Mouse (Mus musculus): ENCODE measurements at regions not wholly inside any gene's neighbourhood (a gene's known extent, or its start where the extent isn't known, plus 50 kb on each side); places are given as distances from the start of the nearest gene placed in this dataset.

- DNase-seq (ENCODE audit: low spot score) = no peak
- Histone ChIP-seq H3K4me2 (replicated peaks; ENCODE audit: low read depth) (no peak overlapping the region), H3K9me3 (ENCODE audit: control insufficient read depth, low read length) (no peaks in the 10 kb centered on the region), H3K36me3 (ENCODE audit: control insufficient read depth, insufficient read depth, low read length) (no peaks in the 10 kb centered on the region), H3K27me3 (ENCODE audit: control insufficient read depth, insufficient read depth, low read length) (no peaks in the 10 kb centered on the region), H3K4me1 (replicated peaks; ENCODE audit: control insufficient read depth, insufficient read depth) (no peaks in the 10 kb centered on the region), H3K4me3 (ENCODE audit: low read depth, low read length) (no peak overlapping the region), H3K9ac (ENCODE audit: low read length) (no peak overlapping the region), H3K27ac (replicated peaks) (no peak overlapping the region)
- no peak; the same call in 1 of the 2 replicates for ATAC-seq (ENCODE audit: low FRiP score, low TSS enrichment)
- no peak for TF ChIP-seq EP300 (optimal IDR thresholded peaks at IDR 0.05)
- no peak for TF ChIP-seq CTCF (IDR thresholded peaks at IDR 0.05; ENCODE audit: low read depth)
- 77% methylated on average over 15 of the region's 15 CpGs for WGBS
Observed at GRCm38 (mm10) chr2:33974737-33975422, 87.1 kb upstream of the Mvb12b start.

GRCm38 (mm10) chr2:33974031-33974430 lies 86.3 kb upstream of the Mvb12b start:
- 91% methylated on average over 3 of the region's 3 CpGs for WGBS
- no peaks in the 10 kb centered on the region for H3K27me3 ChIP-seq (ENCODE audit: control insufficient read depth, insufficient read depth, low read length)
- no peaks in the 10 kb centered on the region for H3K9me3 ChIP-seq (ENCODE audit: control insufficient read depth, low read length)
- no peak for TF ChIP-seq EP300 (optimal IDR thresholded peaks at IDR 0.05)
- no peak for TF ChIP-seq CTCF (IDR thresholded peaks at IDR 0.05; ENCODE audit: low read depth)
- H3K4me1 ChIP-seq (replicated peaks; ENCODE audit: control insufficient read depth, insufficient read depth) = no peaks in the 10 kb centered on the region
- no peak for ATAC-seq (ENCODE audit: low FRiP score, low TSS enrichment)
- no peak overlapping the region for H3K4me2 ChIP-seq (replicated peaks; ENCODE audit: low read depth)
- no peak overlapping the region for H3K27ac ChIP-seq (replicated peaks)
- no peak for DNase-seq (ENCODE audit: low spot score)
- H3K9ac ChIP-seq (ENCODE audit: low read length) = no peak overlapping the region
- H3K4me3 ChIP-seq (ENCODE audit: low read depth, low read length) = no peak overlapping the region
- no peaks in the 10 kb centered on the region for H3K36me3 ChIP-seq (ENCODE audit: control insufficient read depth, insufficient read depth, low read length)

- Histone ChIP-seq H3K4me3 (ENCODE audit: low read depth, low read length) (no peak overlapping the region), H3K9me3 (ENCODE audit: control insufficient read depth, low read length) (no peaks in the 10 kb centered on the region), H3K27me3 (ENCODE audit: control insufficient read depth, insufficient read depth, low read length) (no peaks in the 10 kb centered on the region), H3K4me2 (replicated peaks; ENCODE audit: low read depth) (no peak overlapping the region), H3K9ac (ENCODE audit: low read length) (no peak overlapping the region), H3K4me1 (replicated peaks; ENCODE audit: control insufficient read depth, insufficient read depth) (no peaks in the 10 kb centered on the region), H3K27ac (replicated peaks) (no peak overlapping the region), H3K36me3 (ENCODE audit: control insufficient read depth, insufficient read depth, low read length) (no peaks in the 10 kb centered on the region)
- TF ChIP-seq CTCF (IDR thresholded peaks at IDR 0.05; ENCODE audit: low read depth) (peak; percentile 100), EP300 (optimal IDR thresholded peaks at IDR 0.05) (no peak)
- peak; percentile 78 for DNase-seq (ENCODE audit: low spot score)
- ATAC-seq (ENCODE audit: low FRiP score, low TSS enrichment) = peak; percentile 78
- 73% methylated on average over 4 of the region's 4 CpGs for WGBS
Observed at GRCm38 (mm10) chr2:33973213-33973834, 85.6 kb upstream of the Mvb12b start.

GRCm38 (mm10) chr2:33966984-33967421 lies 79.3 kb upstream of the Mvb12b start:
- Histone ChIP-seq H3K4me1 (replicated peaks; ENCODE audit: control insufficient read depth, insufficient read depth) (peaks cover 2% of the 10 kb centered on the region; the same call in 1 of the 2 replicates), H3K27me3 (ENCODE audit: control insufficient read depth, insufficient read depth, low read length) (no peaks in the 10 kb centered on the region), H3K9me3 (ENCODE audit: control insufficient read depth, low read length) (no peaks in the 10 kb centered on the region), H3K36me3 (ENCODE audit: control insufficient read depth, insufficient read depth, low read length) (no peaks in the 10 kb centered on the region), H3K27ac (replicated peaks) (no peak overlapping the region), H3K4me3 (ENCODE audit: low read depth, low read length) (peak overlapping the region; percentile 17), H3K4me2 (replicated peaks; ENCODE audit: low read depth) (peak overlapping the region; percentile 48), H3K9ac (ENCODE audit: low read length) (no peak overlapping the region)
- ATAC-seq (ENCODE audit: low FRiP score, low TSS enrichment) (0 out of 2 replicates have a peak, but pooled peaks have one; percentile 32), DNase-seq (ENCODE audit: low spot score) (no peak)
- TF ChIP-seq EP300 (optimal IDR thresholded peaks at IDR 0.05) = no peak
- TF ChIP-seq CTCF (IDR thresholded peaks at IDR 0.05; ENCODE audit: low read depth) = no peak
- 33% methylated on average over 7 of the region's 7 CpGs for WGBS

GRCm38 (mm10) chr2:33966389-33966983 lies 78.7 kb upstream of the Mvb12b start:
- Histone ChIP-seq H3K9ac (ENCODE audit: low read length) (no peak overlapping the region), H3K27me3 (ENCODE audit: control insufficient read depth, insufficient read depth, low read length) (no peaks in the 10 kb centered on the region), H3K27ac (replicated peaks) (no peak overlapping the region), H3K4me2 (replicated peaks; ENCODE audit: low read depth) (peak overlapping the region; percentile 48), H3K4me3 (ENCODE audit: low read depth, low read length) (peak overlapping the region; percentile 17), H3K36me3 (ENCODE audit: control insufficient read depth, insufficient read depth, low read length) (no peaks in the 10 kb centered on the region), H3K4me1 (replicated peaks; ENCODE audit: control insufficient read depth, insufficient read depth) (peaks cover 2% of the 10 kb centered on the region; the same call in 1 of the 2 replicates), H3K9me3 (ENCODE audit: control insufficient read depth, low read length) (no peaks in the 10 kb centered on the region)
- DNase-seq (ENCODE audit: low spot score) = no peak
- WGBS = 22% methylated on average over 35 of the region's 35 CpGs
- no peak for TF ChIP-seq EP300 (optimal IDR thresholded peaks at IDR 0.05)
- no peak for TF ChIP-seq CTCF (IDR thresholded peaks at IDR 0.05; ENCODE audit: low read depth)
- ATAC-seq (ENCODE audit: low FRiP score, low TSS enrichment) = no peak

- Histone ChIP-seq H3K4me3 (ENCODE audit: low read depth, low read length) (no peak overlapping the region), H3K4me1 (replicated peaks; ENCODE audit: control insufficient read depth, insufficient read depth) (peaks cover 2% of the 10 kb centered on the region; the same call in 1 of the 2 replicates), H3K9ac (ENCODE audit: low read length) (no peak overlapping the region), H3K27ac (replicated peaks) (no peak overlapping the region), H3K9me3 (ENCODE audit: control insufficient read depth, low read length) (no peaks in the 10 kb centered on the region), H3K27me3 (ENCODE audit: control insufficient read depth, insufficient read depth, low read length) (no peaks in the 10 kb centered on the region), H3K36me3 (ENCODE audit: control insufficient read depth, insufficient read depth, low read length) (no peaks in the 10 kb centered on the region), H3K4me2 (replicated peaks; ENCODE audit: low read depth) (no peak overlapping the region)
- WGBS = 85% methylated on average over 5 of the region's 5 CpGs
- TF ChIP-seq EP300 (optimal IDR thresholded peaks at IDR 0.05) = no peak
- no peak for TF ChIP-seq CTCF (IDR thresholded peaks at IDR 0.05; ENCODE audit: low read depth)
- ATAC-seq (ENCODE audit: low FRiP score, low TSS enrichment) (no peak), DNase-seq (ENCODE audit: low spot score) (no peak)
Observed at GRCm38 (mm10) chr2:33964096-33964495, 76.3 kb upstream of the Mvb12b start.
